Mouse (Mus musculus): Measurements from ENCODE around the gene A630089N07Rik.
"Not testable (repeated sequence)": the region's sequence is repeated elsewhere in the genome, so short reads cannot be mapped to it uniquely, and the experiment has no call there.

A630089N07Rik gene

DNA sequence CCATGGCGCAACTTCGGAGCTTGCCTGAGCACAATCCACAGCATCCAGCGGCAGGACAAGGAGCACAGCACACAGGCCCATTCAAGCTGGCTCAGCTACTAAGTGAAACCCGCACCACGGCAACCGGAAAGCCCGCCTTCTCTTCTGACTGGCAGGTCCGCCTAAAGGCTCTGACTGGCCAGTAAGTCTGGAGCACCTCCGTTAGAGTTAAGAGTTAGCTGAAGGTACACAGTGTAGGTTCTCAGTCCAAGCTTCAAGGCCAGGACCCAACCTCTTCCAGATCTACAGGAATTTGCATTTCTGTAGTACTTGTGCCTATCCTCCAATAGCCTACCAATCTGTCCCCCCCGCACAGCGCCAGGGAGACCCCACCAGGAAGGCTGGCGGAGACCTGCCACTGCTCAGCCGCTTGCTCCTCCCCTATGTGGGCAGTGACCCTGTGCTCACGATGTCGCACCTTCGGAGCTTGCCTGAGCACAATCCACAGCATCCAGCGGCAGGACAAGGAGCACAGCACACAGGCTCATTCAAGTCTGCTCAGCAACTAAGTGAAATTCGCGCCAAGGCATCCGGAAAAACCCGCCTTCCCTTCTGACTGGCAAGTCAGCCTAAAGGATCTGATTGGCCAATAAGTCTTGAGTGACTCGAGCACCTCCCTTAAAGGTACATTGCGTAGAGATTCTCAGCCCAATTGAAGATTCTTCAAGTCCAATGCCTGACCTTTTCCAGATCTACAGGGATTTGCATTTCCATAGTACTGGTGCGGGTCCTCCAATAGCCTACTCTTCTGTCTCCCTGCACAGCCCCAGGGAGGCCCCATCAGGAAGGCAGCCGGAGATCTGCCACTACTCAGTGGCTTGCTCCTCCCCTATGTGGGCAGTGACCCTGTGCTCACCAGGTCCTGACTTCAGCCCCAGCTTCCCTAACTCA lies at the start of gene A630089N07Rik:
TSS of gene A630089N07Rik (minus strand) at position 562 of the 930 bp plus-strand sequence.
- DNase-seq, result peak; percentile 99

DNA sequence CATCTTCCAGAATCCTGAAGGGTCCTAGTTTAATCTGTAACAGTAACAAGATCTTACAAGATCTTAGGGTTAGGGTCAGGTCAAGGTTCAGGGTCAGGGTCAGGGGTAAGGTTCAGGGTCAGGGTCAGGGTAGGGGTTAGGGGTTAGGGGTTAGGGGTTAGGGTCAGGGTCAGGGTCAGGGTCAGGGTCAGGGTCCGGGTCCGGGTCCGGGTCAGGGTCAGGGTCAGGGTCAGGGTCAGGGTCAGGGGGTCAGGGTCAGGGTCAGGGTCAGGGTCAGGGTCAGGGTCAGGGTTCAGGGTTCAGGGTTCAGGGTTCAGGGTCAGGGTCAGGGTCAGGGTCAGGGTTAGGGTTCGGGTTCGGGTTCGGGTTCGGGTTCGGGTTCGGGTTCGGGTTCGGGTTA lies 24.9 kb upstream of the A630089N07Rik start:
- no peak for DNase-seq

DNA sequence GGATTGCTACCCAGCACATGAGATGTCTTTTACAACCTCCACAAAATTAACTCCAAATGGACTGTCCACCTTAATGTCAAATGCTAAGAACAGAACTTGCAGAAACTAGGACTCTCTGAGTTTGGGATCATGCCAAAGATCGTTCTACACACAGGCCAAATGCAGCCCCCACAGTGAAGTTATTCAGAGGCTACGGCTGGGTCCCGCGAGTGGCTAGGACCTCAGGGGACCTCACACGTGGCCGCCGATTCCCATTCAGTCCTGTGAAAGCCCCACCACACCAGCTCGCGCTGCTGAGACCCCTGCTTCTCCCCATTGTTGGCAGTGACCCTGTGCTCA lies 731 bp downstream of the A630089N07Rik start:
- not testable (repeated sequence) for DNase-seq

DNA sequence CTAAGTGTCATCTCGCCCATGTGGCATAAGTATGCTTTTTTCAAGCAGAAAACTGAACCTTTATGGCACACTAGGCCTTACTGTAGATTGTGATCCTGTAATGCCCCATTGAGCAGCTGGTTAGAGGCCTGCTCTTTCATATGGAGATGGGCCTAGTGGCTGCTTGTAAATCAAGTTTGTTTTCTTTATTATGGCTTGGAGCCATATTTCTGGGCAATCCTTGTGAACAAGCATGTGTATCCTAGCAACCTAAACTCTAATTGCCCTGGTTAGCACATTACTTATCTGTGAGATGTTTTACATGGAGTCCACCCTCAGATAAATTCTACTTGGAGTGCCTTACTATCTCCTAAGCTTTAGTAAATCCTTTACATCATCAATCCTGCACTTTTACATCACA lies 1.1 kb downstream of the A630089N07Rik start:
- DNase-seq, result not testable (repeated sequence)

DNA sequence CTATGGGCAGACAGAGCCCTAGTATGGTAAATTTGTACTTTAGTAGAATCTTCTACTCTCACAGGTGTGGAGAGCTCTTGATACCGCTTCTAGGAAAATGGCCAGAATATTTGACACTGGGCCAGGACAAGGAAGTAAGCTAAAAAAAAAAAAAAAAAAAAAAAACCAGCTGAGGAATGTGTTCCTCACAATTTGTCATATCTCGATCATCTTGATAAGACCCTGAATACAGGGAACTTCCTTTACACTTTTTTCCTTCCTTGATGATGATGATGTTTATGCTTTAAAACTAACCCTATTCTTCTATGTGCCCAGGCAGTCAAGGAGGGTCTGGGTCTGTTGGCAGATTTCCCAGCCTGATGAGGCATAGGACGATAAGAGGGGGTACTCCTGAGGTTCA lies 2.9 kb downstream of the A630089N07Rik start:
- not testable (repeated sequence) for DNase-seq

DNA sequence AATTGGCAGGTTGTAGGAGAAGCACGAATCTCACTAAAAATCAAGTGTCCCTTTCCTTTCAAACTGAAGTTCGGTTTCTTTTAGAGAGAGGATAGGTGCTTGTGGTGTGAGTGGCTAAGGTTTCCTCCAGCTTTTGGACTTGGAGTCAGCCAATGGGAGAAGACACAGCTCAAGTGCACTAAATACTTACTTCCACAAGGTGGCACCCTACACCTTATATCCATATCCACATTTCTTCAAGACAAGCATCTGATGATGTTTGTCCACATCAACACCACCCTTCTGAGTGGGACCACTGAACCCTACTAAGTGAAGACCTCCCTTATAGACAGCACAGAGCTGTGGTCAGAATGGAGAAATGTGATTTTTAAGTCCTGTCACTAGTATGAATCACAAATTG lies 40.6 kb downstream of the A630089N07Rik start:
- peak; percentile 87 for DNase-seq

DNA sequence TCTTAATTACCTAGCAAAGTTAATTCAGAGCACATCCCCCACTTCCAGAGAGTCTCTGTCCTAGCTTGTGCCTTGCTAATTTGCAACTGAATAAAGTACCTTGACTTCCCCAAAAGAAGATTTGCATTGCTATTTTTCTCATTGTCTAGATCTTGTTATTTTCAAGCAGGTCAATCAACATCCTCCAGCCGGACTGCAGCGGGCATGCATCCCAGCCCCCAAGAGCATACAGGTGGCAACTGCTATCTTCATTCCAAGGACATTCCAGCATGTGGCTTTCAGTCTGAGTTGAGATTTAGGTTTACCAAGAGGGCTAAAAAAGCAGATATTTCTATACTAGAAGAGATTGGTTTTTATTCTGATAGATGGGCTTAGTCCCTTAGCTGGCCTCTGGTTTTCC lies 47.3 kb downstream of the A630089N07Rik start:
- not testable (repeated sequence) for DNase-seq

DNA sequence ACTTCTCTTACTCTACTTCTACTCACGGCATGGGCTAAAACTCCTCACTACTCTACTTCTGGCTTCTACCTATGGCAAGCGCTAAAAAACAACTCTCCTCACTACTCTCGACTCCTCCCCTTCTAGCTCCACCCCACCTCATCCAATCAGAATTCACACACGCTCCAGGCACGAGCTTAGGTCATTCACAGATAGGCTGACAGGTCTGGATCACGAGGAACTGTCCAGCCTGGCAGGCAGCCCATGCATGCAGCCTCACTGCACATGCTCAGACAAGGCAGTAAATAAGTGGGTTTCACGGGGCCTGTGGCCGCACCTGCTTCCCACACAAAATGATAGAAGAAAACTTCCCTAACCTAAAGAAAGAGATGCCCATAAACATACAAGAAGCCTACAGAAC lies 56.1 kb downstream of the A630089N07Rik start:
- DNase-seq, result peak; percentile 86

DNA sequence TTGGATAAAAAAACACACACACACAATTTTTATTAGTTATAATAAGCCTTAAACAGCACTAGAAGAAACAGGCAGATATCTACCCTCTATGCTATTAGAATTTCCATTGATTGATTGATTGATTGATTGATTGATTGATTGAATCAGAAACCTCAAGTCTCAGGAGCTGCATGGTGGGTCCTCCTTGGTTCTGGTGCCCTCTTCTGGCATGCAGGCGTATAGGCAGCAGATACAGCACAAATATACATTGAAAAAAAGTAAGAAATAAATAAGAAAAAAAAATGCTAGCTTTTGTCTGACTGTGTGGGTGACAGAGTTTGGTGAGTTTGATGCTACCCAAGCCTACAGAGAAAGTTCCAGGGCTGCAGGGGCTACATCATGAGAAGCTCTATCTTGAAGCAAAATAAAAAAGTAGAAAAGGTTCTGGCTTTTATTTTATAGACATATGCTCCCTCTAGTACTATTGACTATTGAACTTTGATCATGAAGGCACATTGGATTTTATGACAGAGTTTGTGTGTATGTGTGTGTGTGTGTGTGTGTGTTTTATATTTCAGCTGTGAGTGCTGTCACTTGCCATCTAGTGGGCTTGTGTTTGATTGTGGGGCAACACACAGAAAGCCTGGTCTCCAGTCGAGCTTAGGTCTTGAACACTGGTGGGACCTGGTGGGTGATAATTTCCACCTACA lies 59.4 kb downstream of the A630089N07Rik start:
- DNase-seq, result no peak

DNA sequence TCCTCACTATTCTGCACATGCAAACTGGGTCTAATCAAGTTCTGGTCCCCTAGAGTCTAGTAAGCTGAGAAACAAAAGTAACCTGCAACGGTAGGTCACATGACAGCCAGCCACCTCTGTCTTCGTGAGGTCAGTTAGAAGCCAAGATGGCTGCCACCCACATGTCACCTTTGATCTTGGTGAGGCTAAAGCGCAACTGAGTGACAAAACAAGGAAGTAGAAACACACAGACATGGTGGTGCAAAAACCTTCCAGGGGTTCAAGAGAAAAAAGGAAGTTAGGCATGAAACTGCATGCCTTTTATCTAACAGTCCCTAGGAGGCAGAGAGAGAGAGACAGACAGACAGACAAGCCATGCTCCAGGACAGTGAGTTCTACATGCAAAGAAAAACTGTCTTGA lies 60.2 kb downstream of the A630089N07Rik start:
- no peak for DNase-seq

DNA sequence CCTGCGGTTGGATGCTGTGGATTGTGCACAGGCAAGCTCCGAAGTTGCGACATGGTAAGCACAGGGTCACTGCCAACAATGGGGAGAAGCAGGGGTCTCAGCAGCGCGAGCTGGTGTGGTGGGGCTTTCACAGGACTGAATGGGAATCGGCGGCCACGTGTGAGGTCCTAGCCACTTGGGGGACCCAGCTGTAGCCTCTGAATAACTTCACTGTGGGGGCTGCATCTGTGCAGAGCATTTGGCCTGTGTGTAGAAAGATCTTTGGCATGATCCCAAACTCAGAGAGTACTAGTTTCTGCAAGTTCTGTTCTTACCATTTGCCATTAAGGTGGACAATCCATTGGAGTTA lies 84.9 kb downstream of the A630089N07Rik start:
- DNase-seq, result not testable (repeated sequence)

DNA sequence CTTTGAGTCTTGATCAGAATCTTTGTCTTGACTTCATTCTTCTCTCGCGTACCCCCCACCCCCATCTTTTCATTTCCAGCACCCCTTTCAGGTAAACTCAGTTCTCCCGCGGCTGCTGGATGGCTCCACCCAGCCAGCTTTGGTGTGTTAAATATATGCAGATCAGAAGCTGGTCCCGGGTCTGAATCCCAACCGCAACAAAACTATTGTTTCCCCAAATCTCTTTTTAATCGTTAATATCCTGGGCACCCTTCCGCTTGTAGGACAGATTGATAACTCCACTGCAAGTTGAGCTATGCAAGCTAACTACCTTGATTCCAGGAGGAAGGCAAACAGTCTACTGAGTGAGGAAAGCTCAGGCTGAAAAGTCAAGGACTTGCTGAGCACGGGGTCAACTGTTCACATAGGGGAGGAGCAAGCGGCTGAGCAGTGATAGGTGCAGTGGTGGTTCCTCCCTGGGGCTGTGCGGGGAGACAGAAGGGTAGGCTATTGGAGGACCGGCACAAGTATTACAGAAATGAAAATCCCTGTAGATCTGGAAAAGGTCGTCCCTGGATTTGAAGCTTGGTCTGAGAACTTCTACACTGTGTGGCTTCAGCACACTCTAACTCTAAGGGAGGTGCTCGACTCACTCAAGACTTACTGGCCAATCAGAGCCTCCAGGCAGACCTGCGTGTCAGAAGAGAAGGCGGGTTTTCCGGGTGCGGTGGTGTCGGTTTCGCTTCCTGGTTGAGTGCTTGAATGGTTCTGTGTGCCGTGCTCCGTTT lies 85.5 kb downstream of the A630089N07Rik start, which contains the start of gene B230307C23Rik:
TSS of gene B230307C23Rik (plus strand) at position 700 of the 767 bp plus-strand sequence.
- DNase-seq, result peak; percentile 100

DNA sequence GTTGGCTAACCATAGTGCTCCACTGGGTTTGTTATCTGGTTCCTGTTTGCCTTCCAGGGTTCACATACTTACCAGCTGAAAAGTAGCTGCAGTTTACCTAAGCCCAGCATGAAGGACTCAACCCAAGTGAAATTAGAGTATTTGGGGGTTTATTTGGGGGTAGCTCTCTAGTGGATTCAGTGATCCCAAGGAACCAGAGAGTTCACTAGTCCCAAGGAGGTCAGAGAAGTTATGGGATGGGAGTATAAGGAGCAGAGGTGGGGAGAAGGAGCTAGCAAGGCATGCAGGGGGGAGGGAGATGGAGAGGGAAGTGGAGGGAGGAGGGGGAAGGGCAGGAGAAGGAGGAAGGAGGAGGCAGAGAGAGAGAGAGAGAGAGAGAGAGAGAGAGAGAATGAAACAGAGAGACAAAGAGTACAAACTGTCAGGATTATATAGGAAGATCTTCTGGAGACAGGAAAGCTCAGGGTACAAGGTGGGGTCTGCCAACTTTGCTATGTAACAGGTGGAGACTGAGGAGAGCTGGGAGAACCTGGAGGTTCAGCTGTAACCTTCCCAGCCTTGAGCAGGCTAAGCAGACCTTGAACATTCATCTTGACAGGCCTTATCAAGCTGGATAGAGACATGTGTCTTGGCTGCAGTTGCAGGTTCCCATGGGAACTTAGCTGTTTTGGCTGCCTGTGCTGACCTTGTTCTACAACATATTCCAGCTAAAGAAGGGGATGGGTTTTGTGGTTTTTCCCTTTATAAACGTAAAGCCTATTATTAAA lies 86.2 kb downstream of the A630089N07Rik start:
- peak; percentile 97 for DNase-seq

DNA sequence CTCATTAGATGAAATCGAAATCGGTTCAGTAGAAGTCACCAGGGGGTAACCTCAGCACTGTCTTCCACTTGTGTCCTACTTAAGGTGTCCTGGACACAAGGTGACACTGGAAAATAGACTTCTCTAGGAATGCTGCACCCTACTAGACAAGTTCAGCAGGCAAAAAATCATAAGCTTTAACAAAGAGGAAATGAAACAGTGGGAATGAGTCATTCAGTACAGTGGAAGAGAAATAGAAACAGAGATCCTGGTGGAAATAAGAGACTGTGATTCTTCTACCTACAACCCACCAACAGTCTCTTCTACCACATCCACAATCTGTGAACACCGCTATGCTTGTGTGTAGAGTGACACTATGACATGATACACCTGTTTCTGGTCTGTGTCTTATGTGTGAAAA lies 89.8 kb downstream of the A630089N07Rik start:
- not testable (repeated sequence) for DNase-seq

DNA sequence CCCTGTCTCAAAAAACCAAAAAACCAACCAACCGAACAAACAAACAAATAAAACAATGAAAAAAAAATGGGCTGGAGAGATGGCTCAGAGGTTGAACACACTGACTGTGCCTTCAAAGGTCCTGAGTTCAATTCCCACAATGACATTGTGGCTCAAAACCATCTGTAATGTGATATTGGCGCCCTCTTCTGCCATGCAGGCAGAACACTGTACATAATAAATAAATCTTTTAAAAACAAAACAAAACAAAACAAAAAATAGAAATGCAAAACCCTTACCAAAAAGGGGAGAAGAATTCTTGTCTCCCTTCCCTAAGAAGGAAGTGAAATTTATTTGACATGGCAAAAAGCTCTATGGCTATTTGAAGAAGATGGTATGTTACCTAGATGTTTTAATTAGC lies 90.7 kb downstream of the A630089N07Rik start:
- peak; percentile 24 for DNase-seq

DNA sequence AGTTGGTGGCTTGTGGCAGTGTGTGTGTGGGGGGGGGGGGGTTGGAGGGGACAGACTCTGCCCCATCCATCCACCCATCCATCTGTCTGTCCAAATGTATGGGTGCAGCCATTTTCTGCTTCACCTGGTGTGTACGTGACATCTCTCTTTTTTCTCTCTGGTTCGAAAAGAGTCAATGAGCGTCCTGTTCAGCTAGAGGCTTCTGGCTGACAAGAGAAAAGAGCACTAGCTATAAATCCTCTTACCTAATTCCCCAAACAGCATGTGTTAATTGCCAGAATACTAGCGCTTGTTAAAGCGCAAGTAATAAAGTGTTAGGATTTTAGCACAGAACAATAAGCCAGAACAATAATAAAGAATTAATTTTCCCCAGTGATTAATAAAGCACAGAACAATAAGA lies 97.7 kb downstream of the A630089N07Rik start:
- peak; percentile 9 for DNase-seq

DNA sequence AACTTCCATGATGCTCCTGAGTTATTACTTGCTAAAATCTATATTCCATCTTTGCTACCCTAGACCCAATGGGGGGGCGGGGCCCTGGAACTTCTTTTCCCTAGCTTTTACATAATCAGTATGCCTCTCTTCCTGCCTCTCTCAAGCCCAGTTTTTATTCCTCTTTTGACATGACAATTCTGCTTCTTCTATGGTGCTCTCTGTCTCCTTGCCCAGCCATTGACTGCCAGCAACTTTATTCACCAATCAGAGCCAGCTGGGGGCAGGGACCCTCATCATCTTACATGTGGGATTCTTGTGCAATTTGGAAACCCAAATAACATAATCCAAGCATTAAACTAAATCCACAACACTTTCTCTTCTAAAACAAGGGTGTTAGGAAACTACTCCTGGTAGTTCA lies 100.9 kb downstream of the A630089N07Rik start:
- DNase-seq, result no peak

DNA sequence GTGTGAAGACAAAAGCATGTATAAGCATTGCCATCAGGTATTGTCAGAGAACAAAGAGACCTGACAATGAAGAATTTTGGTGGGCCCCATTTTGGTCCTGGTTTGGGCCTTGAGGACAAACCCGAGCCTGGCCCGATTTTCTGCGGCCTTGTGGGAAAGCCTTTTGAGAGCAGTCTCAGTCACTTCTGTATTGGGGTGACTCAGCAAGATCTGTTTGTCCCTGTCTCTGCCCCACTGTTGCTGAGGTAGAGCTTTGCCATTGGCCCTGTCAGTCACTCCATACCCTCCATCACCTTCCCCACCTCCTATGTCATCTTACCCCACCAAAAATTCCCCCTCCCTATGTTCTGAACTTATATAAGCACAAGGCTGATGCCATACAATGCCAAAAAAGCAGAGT lies 104.5 kb downstream of the A630089N07Rik start:
- no peak for DNase-seq

DNA sequence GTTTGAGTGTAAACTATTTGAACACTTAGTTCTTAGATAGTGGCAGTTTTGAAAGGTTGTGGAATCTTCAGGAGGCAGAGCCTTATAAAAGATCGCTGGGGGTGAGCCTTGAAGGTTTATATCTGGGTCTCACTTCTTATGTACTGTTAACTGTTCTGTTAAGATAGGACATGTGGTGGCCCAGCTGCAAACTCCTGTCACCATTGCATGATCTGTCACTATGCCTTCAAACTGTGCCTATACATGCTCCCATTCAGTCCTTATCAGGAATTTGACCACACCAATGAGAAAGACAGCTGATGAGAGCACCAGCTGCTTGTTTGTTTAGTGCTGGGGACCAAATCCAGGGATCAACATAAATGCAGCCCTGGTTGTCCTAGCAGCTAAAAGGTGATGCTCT lies 105.0 kb downstream of the A630089N07Rik start:
- no peak for DNase-seq

DNA sequence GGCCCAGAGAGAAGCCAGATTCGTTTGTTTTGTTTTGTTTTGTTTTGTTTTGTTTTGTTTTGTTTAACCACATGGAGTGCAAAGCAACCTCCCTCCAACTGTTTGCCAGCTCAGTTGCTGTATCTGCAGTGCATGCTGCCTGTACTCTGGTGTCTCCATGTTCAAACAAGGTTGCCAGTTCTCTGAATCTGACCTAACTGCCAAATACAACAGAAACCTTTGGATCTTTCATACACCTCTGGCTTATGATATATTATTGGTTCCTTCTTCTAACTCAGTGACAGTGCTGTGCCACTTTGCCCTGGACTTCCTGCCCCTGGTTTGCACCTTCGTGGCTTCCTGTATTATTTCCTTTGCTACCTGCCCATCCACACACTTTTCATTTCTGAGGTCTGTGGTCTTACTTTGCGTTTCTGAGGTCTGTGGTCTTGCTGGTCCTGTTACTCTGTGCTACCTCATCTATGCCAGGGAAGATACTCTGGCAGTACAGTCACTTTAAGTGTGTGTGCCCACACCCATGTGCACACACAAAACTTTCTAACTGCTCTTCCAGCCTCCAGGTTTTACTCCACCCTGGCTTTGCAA lies 118.2 kb downstream of the A630089N07Rik start:
- DNase-seq, result peak; percentile 79

DNA sequence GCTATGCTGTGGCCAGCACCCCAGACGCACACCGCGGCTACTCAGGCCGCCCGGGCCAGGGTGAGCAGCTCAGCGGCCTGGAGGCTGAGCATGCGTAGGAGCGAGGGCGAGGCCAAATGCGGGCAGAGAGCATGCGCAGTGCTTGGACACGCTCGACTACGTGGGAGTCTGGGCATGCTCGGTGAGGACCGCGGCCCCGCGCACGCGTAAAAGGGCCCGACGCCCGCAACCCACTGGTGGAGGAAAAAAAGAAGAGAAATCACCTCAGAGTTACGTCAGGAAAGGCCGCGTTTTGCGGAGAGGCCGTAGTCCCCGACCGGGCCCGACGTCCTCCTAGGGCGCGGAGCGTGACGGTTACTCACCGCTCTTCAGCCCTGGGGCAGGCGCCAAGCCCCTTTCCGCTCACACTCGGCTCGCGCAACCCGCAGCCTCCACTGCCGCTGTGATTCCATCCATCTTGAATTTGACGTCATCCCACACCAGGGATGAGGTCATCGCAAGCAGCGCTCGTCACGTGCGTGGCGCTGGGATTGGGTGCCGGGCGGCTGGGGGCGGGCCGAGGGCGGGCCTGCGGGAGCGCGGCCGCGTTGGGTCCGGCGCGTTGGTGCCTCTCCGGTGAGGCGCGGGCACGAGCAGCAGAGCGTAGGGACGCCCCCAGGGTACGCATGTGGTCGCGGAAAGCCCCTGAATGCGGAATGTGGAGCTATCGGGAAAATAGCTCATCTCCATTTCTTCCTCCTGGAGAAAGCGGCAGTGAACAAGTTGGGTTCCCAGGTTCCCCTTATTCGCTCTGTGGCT lies 119.9 kb downstream of the A630089N07Rik start, which contains the start of the genes C2cd2 and Zbtb21:
TSS of gene C2cd2 (minus strand) at position 448 of the 798 bp plus-strand sequence.
TSS of gene Zbtb21 (minus strand) at position 472 of the 798 bp plus-strand sequence.
- DNase-seq, result peak; percentile 100
